Mouse (Mus musculus): ENCODE results near the gene Serpinf1. TPM values are rescaled to one million over a fixed set of nuclear protein-coding genes. Genes with fewer than 3 reads are reported as not detected.
A peak's percentile ranks its signal among the peaks of the same experiment; 100 is the strongest.

The Serpinf1 gene
- polyA plus RNA-seq, 1 experiment from 2014 or later = 53.6 TPM

GRCm38 (mm10) chr11:75421375-75422012, 1.0 kb downstream of the Serpinf1 start:
- Histone ChIP-seq H3K36me3 (ENCODE audit: control insufficient read depth, insufficient read depth, low read length) (no peaks in the 10 kb centered on the region), H3K27ac (ENCODE audit: low read depth, low read length) (no peak overlapping the region), H3K9ac (ENCODE audit: low read length) (no peak overlapping the region), H3K4me2 (ENCODE audit: low read depth, low read length, severe bottlenecking) (peak overlapping the region; percentile 31; the same call in 1 of the 2 replicates), H3K9me3 (ENCODE audit: control insufficient read depth, low read length) (no peaks in the 10 kb centered on the region), H3K4me3 (ENCODE audit: low read depth, low read length) (peak overlapping the region; percentile 15; the same call in 1 of the 2 replicates), H3K27me3 (ENCODE audit: control insufficient read depth, insufficient read depth, low read length) (no peaks in the 10 kb centered on the region), H3K4me1 (replicated peaks; ENCODE audit: control insufficient read depth, insufficient read depth, low read length) (no peaks in the 10 kb centered on the region; the same call in 1 of the 2 replicates)
- ATAC-seq (replicated peaks; ENCODE audit: low FRiP score) (no peak), DNase-seq (ENCODE audit: low spot score) (no peak)
- WGBS = 39% methylated on average over 6 of the region's 6 CpGs

- Histone ChIP-seq H3K4me3 (ENCODE audit: low read depth, low read length) (no peak overlapping the region), H3K4me2 (ENCODE audit: low read depth, low read length, severe bottlenecking) (no peak overlapping the region), H3K9me3 (ENCODE audit: control insufficient read depth, low read length) (no peaks in the 10 kb centered on the region), H3K27ac (ENCODE audit: low read depth, low read length) (no peak overlapping the region), H3K4me1 (replicated peaks; ENCODE audit: control insufficient read depth, insufficient read depth, low read length) (no peaks in the 10 kb centered on the region; the same call in 1 of the 2 replicates), H3K27me3 (ENCODE audit: control insufficient read depth, insufficient read depth, low read length) (no peaks in the 10 kb centered on the region), H3K36me3 (ENCODE audit: control insufficient read depth, insufficient read depth, low read length) (no peaks in the 10 kb centered on the region), H3K9ac (ENCODE audit: low read length) (no peak overlapping the region)
- DNase-seq (ENCODE audit: low spot score) (no peak), ATAC-seq (replicated peaks; ENCODE audit: low FRiP score) (no peak)
- 66% methylated on average over 5 of the region's 5 CpGs for WGBS
Measured at GRCm38 (mm10) chr11:75420810-75421374, 1.6 kb downstream of the Serpinf1 start.

GRCm38 (mm10) chr11:75420037-75420436, 2.5 kb downstream of the Serpinf1 start:
- ATAC-seq (replicated peaks; ENCODE audit: low FRiP score) = no peak
- Histone ChIP-seq H3K9ac (ENCODE audit: low read length) (no peak overlapping the region), H3K4me3 (ENCODE audit: low read depth, low read length) (no peak overlapping the region), H3K4me1 (replicated peaks; ENCODE audit: control insufficient read depth, insufficient read depth, low read length) (no peaks in the 10 kb centered on the region; the same call in 1 of the 2 replicates), H3K27ac (ENCODE audit: low read depth, low read length) (no peak overlapping the region), H3K27me3 (ENCODE audit: control insufficient read depth, insufficient read depth, low read length) (no peaks in the 10 kb centered on the region), H3K4me2 (ENCODE audit: low read depth, low read length, severe bottlenecking) (no peak overlapping the region), H3K36me3 (ENCODE audit: control insufficient read depth, insufficient read depth, low read length) (no peaks in the 10 kb centered on the region), H3K9me3 (ENCODE audit: control insufficient read depth, low read length) (no peaks in the 10 kb centered on the region)
- WGBS = 86% methylated on average over 7 of the region's 7 CpGs
- DNase-seq (ENCODE audit: low spot score) = no peak

- no peaks in the 10 kb centered on the region for H3K27me3 ChIP-seq (ENCODE audit: control insufficient read depth, insufficient read depth, low read length)
- H3K9ac ChIP-seq (ENCODE audit: low read length) = no peak overlapping the region
- H3K4me2 ChIP-seq (ENCODE audit: low read depth, low read length, severe bottlenecking) = no peak overlapping the region
- 90% methylated on average over 13 of the region's 13 CpGs for WGBS
- ATAC-seq (replicated peaks; ENCODE audit: low FRiP score) (no peak), DNase-seq (ENCODE audit: low spot score) (no peak)
- H3K27ac ChIP-seq (ENCODE audit: low read depth, low read length) = no peak overlapping the region
- H3K36me3 ChIP-seq (ENCODE audit: control insufficient read depth, insufficient read depth, low read length) = no peaks in the 10 kb centered on the region
- H3K4me1 ChIP-seq (replicated peaks; ENCODE audit: control insufficient read depth, insufficient read depth, low read length) = no peaks in the 10 kb centered on the region; the same call in 1 of the 2 replicates
- H3K9me3 ChIP-seq (ENCODE audit: control insufficient read depth, low read length) = no peaks in the 10 kb centered on the region
- H3K4me3 ChIP-seq (ENCODE audit: low read depth, low read length) = no peak overlapping the region
Measured at GRCm38 (mm10) chr11:75415994-75416393, 6.5 kb downstream of the Serpinf1 start.

GRCm38 (mm10) chr11:75415096-75415495, 7.4 kb downstream of the Serpinf1 start:
- no peaks in the 10 kb centered on the region for H3K4me1 ChIP-seq (replicated peaks; ENCODE audit: control insufficient read depth, insufficient read depth, low read length)
- no peak overlapping the region for H3K4me3 ChIP-seq (ENCODE audit: low read depth, low read length)
- H3K4me2 ChIP-seq (ENCODE audit: low read depth, low read length, severe bottlenecking) = no peak overlapping the region
- H3K9me3 ChIP-seq (ENCODE audit: control insufficient read depth, low read length) = no peaks in the 10 kb centered on the region
- ATAC-seq (replicated peaks; ENCODE audit: low FRiP score) (no peak), DNase-seq (ENCODE audit: low spot score) (no peak)
- 63% methylated on average over 7 of the region's 7 CpGs for WGBS
- no peak overlapping the region for H3K27ac ChIP-seq (ENCODE audit: low read depth, low read length)
- H3K36me3 ChIP-seq (ENCODE audit: control insufficient read depth, insufficient read depth, low read length) = no peaks in the 10 kb centered on the region
- H3K9ac ChIP-seq (ENCODE audit: low read length) = no peak overlapping the region
- no peaks in the 10 kb centered on the region for H3K27me3 ChIP-seq (ENCODE audit: control insufficient read depth, insufficient read depth, low read length)

- ATAC-seq (replicated peaks; ENCODE audit: low FRiP score) = no peak
- Histone ChIP-seq H3K9me3 (ENCODE audit: control insufficient read depth, low read length) (no peaks in the 10 kb centered on the region), H3K4me1 (replicated peaks; ENCODE audit: control insufficient read depth, insufficient read depth, low read length) (no peaks in the 10 kb centered on the region), H3K27me3 (ENCODE audit: control insufficient read depth, insufficient read depth, low read length) (no peaks in the 10 kb centered on the region), H3K4me3 (ENCODE audit: low read depth, low read length) (no peak overlapping the region), H3K9ac (ENCODE audit: low read length) (no peak overlapping the region), H3K4me2 (ENCODE audit: low read depth, low read length, severe bottlenecking) (no peak overlapping the region), H3K36me3 (ENCODE audit: control insufficient read depth, insufficient read depth, low read length) (no peaks in the 10 kb centered on the region), H3K27ac (ENCODE audit: low read depth, low read length) (no peak overlapping the region)
- DNase-seq (ENCODE audit: low spot score) = no peak
- 89% methylated on average over 7 of the region's 7 CpGs for WGBS
Measured at GRCm38 (mm10) chr11:75410591-75410990, 11.9 kb downstream of the Serpinf1 start.

- H3K9me3 ChIP-seq (ENCODE audit: control insufficient read depth, low read length) = no peaks in the 10 kb centered on the region
- no peak for ATAC-seq (replicated peaks; ENCODE audit: low FRiP score)
- H3K27me3 ChIP-seq (ENCODE audit: control insufficient read depth, insufficient read depth, low read length) = no peaks in the 10 kb centered on the region
- 81% methylated on average over 17 of the region's 17 CpGs for WGBS
- no peaks in the 10 kb centered on the region for H3K36me3 ChIP-seq (ENCODE audit: control insufficient read depth, insufficient read depth, low read length)
- H3K27ac ChIP-seq (ENCODE audit: low read depth, low read length) = no peak overlapping the region
- no peak overlapping the region for H3K4me2 ChIP-seq (ENCODE audit: low read depth, low read length, severe bottlenecking)
- no peaks in the 10 kb centered on the region for H3K4me1 ChIP-seq (replicated peaks; ENCODE audit: control insufficient read depth, insufficient read depth, low read length)
- no peak for DNase-seq (ENCODE audit: low spot score)
- H3K9ac ChIP-seq (ENCODE audit: low read length) = no peak overlapping the region
- H3K4me3 ChIP-seq (ENCODE audit: low read depth, low read length) = no peak overlapping the region
Measured at GRCm38 (mm10) chr11:75409679-75410575, 12.6 kb downstream of the Serpinf1 start.

- ATAC-seq (replicated peaks; ENCODE audit: low FRiP score) = no peak
- no peak overlapping the region for H3K4me2 ChIP-seq (ENCODE audit: low read depth, low read length, severe bottlenecking)
- no peak for DNase-seq (ENCODE audit: low spot score)
- H3K4me1 ChIP-seq (replicated peaks; ENCODE audit: control insufficient read depth, insufficient read depth, low read length) = no peaks in the 10 kb centered on the region
- H3K27me3 ChIP-seq (ENCODE audit: control insufficient read depth, insufficient read depth, low read length) = no peaks in the 10 kb centered on the region
- no peaks in the 10 kb centered on the region for H3K9me3 ChIP-seq (ENCODE audit: control insufficient read depth, low read length)
- no peaks in the 10 kb centered on the region for H3K36me3 ChIP-seq (ENCODE audit: control insufficient read depth, insufficient read depth, low read length)
- 41% methylated on average over 3 of the region's 3 CpGs for WGBS
- no peak overlapping the region for H3K4me3 ChIP-seq (ENCODE audit: low read depth, low read length)
- no peak overlapping the region for H3K9ac ChIP-seq (ENCODE audit: low read length)
- no peak overlapping the region for H3K27ac ChIP-seq (ENCODE audit: low read depth, low read length)
Measured at GRCm38 (mm10) chr11:75406865-75407264, 15.6 kb downstream of the Serpinf1 start.

Measured in forebrain, embryonic 11.5 days (tissue).